In genomic region chr7:29555521-29555920, GRCm38 (mm10) we compare ENCODE assay signal across 23 mouse cellular contexts. TPM values are rescaled to one million over a fixed set of nuclear protein-coding genes. Genes with fewer than 3 reads are reported as not detected.
A peak's percentile ranks its signal among the peaks of the same experiment; 100 is the strongest.
DNase-seq lines count a peak whose midpoint lies in the region; ATAC-seq and TF ChIP-seq lines count a peak whose summit lies in the region.
"Had no signal": no experiment of that assay in that cellular context is flagged by ENCODE, and none has a peak within 500 bp of the region (broad histone marks: within the 10 kb centered on the region; RNA-seq: fewer than 3 reads in every experiment).

No protein-coding gene starts in this region.

- H3K9me3 ChIP-seq in kidney, embryonic 14.5 days (ENCODE audit: control insufficient read depth, low read length) = no peaks in the 10 kb centered on the region
- peaks cover 3% of the 10 kb centered on the region; the same call in 1 of the 2 replicates for H3K9me3 ChIP-seq in kidney, embryonic 16.5 days (ENCODE audit: low read length)
- H3K9me3 ChIP-seq in limb, embryonic 15.5 days = no peaks in the 10 kb centered on the region
- H3K9me3 ChIP-seq in intestine, embryonic 16.5 days (ENCODE audit: control insufficient read depth, low read length) = no peaks in the 10 kb centered on the region
- H3K9me3 ChIP-seq: embryonic facial prominence, embryonic 12.5 days; embryonic facial prominence, embryonic 15.5 days; G1E; hindbrain, embryonic 12.5 days; hindbrain, embryonic 15.5 days had no signal

- no peaks in the 10 kb centered on the region for H3K36me3 ChIP-seq in kidney, embryonic 14.5 days (ENCODE audit: control insufficient read depth, insufficient read depth, low read length)
- no peaks in the 10 kb centered on the region for H3K36me3 ChIP-seq in kidney, embryonic 16.5 days (ENCODE audit: insufficient read depth, low read length)
- no peaks in the 10 kb centered on the region for H3K36me3 ChIP-seq in testis, adult 2 months (ENCODE audit: control insufficient read depth, insufficient read depth, low read length)
- H3K36me3 ChIP-seq in limb, embryonic 15.5 days = no peaks in the 10 kb centered on the region
- no peaks in the 10 kb centered on the region for H3K36me3 ChIP-seq in intestine, embryonic 16.5 days (ENCODE audit: control insufficient read depth, insufficient read depth, low read length)
- H3K36me3 ChIP-seq: embryonic facial prominence, embryonic 12.5 days; embryonic facial prominence, embryonic 15.5 days; G1E; hindbrain, embryonic 12.5 days; hindbrain, embryonic 15.5 days had no signal

- peak; percentile 67; the same call in 1 of the 2 replicates for TF ChIP-seq POLR2A in testis, adult 2 months (IDR thresholded peaks at IDR 0.05; ENCODE audit: control insufficient read depth, low read depth, low read length)

- no peak overlapping the region for H3K9ac ChIP-seq in kidney, embryonic 14.5 days (ENCODE audit: low read depth, low read length)
- no peak overlapping the region for H3K9ac ChIP-seq in kidney, embryonic 16.5 days (replicated peaks; ENCODE audit: low read length)
- H3K9ac ChIP-seq in limb, embryonic 15.5 days = no peak overlapping the region
- H3K9ac ChIP-seq in intestine, embryonic 16.5 days (ENCODE audit: low read depth, low read length) = no peak overlapping the region
- H3K9ac ChIP-seq: embryonic facial prominence, embryonic 12.5 days; embryonic facial prominence, embryonic 15.5 days; forebrain, postnatal 0 days; hindbrain, embryonic 12.5 days; hindbrain, embryonic 15.5 days had no signal

- H3K4me2 ChIP-seq in kidney, embryonic 14.5 days (replicated peaks; ENCODE audit: low read depth, low read length) = no peak overlapping the region
- H3K4me2 ChIP-seq in kidney, embryonic 16.5 days (replicated peaks; ENCODE audit: low read depth, low read length) = no peak overlapping the region
- H3K4me2 ChIP-seq in limb, embryonic 15.5 days = 0 out of 2 replicates have a peak overlapping the region, but pooled peaks have one; percentile 12
- H3K4me2 ChIP-seq in intestine, embryonic 16.5 days (ENCODE audit: low read depth, low read length) = no peak overlapping the region
- H3K4me2 ChIP-seq: embryonic facial prominence, embryonic 12.5 days; embryonic facial prominence, embryonic 15.5 days; heart, embryonic 11.5 days; hindbrain, embryonic 12.5 days; hindbrain, embryonic 15.5 days had no signal

- DNase-seq in testis, postnatal 14 days (ENCODE audit: low spot score) = no peak
- no peak for DNase-seq in Muller cell, postnatal 12 days (ENCODE audit: inconsistent ontology term)
- DNase-seq: adrenal gland, postnatal 10 days; adrenal gland, postnatal 36 days; cerebellum, adult 2 months; cerebellum, adult 9-11 months; cerebellum, postnatal 25 days; forebrain, postnatal 0 days; gastrocnemius, adult 2 months; gastrocnemius, postnatal 14 days had no signal

- no peaks in the 10 kb centered on the region for H3K4me1 ChIP-seq in kidney, embryonic 14.5 days (ENCODE audit: control insufficient read depth, insufficient read depth, low read length)
- no peaks in the 10 kb centered on the region; the same call in 1 of the 2 replicates for H3K4me1 ChIP-seq in kidney, embryonic 16.5 days (ENCODE audit: insufficient read depth, low read length)
- H3K4me1 ChIP-seq in testis, adult 2 months (ENCODE audit: control insufficient read depth, insufficient read depth, low read length) = peaks cover 14% of the 10 kb centered on the region
- H3K4me1 ChIP-seq in limb, embryonic 15.5 days = peaks cover 18% of the 10 kb centered on the region
- no peaks in the 10 kb centered on the region for H3K4me1 ChIP-seq in intestine, embryonic 16.5 days (ENCODE audit: control insufficient read depth, insufficient read depth, low read length)
- H3K4me1 ChIP-seq: embryonic facial prominence, embryonic 12.5 days; hindbrain, embryonic 12.5 days; hindbrain, embryonic 15.5 days had no signal

- H3K27ac ChIP-seq in kidney, embryonic 14.5 days (ENCODE audit: low read depth, low read length) = no peak overlapping the region
- no peak overlapping the region for H3K27ac ChIP-seq in kidney, embryonic 16.5 days (ENCODE audit: low read length)
- peak overlapping the region; percentile 32; the same call in 1 of the 2 replicates for H3K27ac ChIP-seq in testis, adult 2 months (ENCODE audit: control insufficient read depth, insufficient read depth, low read depth, low read length)
- H3K27ac ChIP-seq in limb, embryonic 15.5 days = peak overlapping the region; percentile 38; the same call in 1 of the 2 replicates
- no peak overlapping the region for H3K27ac ChIP-seq in intestine, embryonic 16.5 days (ENCODE audit: low read length)
- H3K27ac ChIP-seq: embryonic facial prominence, embryonic 12.5 days; embryonic facial prominence, embryonic 15.5 days; gastrocnemius, adult 2 months; hindbrain, embryonic 12.5 days; hindbrain, embryonic 15.5 days had no signal

- TF ChIP-seq CTCF in testis, adult 2 months (IDR thresholded peaks at IDR 0.05; ENCODE audit: control insufficient read depth, insufficient read depth, insufficient replicate concordance, low read depth, low read length) = no peak

- ATAC-seq in kidney, embryonic 14.5 days (ENCODE audit: low FRiP score, low TSS enrichment) = 0 out of 2 replicates have a peak, but pooled peaks have one; percentile 46
- ATAC-seq in kidney, embryonic 16.5 days (ENCODE audit: low FRiP score, low TSS enrichment) = no peak
- ATAC-seq in limb, embryonic 15.5 days (ENCODE audit: insufficient number of reproducible peaks, low FRiP score, low TSS enrichment, low read depth) = no peak
- ATAC-seq in intestine, embryonic 16.5 days = no peak
- ATAC-seq: activated CD4-positive, CD25-positive, alpha-beta regulatory T cell, adult 4 months; forebrain, embryonic 14.5 days; forebrain, postnatal 0 days had no signal

- no peaks in the 10 kb centered on the region for H3K27me3 ChIP-seq in kidney, embryonic 14.5 days (ENCODE audit: control insufficient read depth, insufficient read depth, low read length)
- no peaks in the 10 kb centered on the region for H3K27me3 ChIP-seq in kidney, embryonic 16.5 days (ENCODE audit: insufficient read depth, low read length)
- H3K27me3 ChIP-seq in testis, adult 2 months (ENCODE audit: control insufficient read depth, insufficient read depth, low read length) = no peaks in the 10 kb centered on the region
- no peaks in the 10 kb centered on the region for H3K27me3 ChIP-seq in limb, embryonic 15.5 days
- H3K27me3 ChIP-seq in intestine, embryonic 16.5 days (replicated peaks; ENCODE audit: control insufficient read depth, insufficient read depth, low read length) = no peaks in the 10 kb centered on the region
- H3K27me3 ChIP-seq: embryonic facial prominence, embryonic 12.5 days; embryonic facial prominence, embryonic 15.5 days; hindbrain, embryonic 12.5 days; hindbrain, embryonic 15.5 days had no signal

- 44% methylated on average over 5 of the region's 5 CpGs for WGBS in kidney, embryonic 14.5 days
- WGBS in kidney, embryonic 16.5 days = 40% methylated on average over 5 of the region's 5 CpGs
- 50% methylated on average over 5 of the region's 5 CpGs for WGBS in limb, embryonic 15.5 days
- 67% methylated on average over 5 of the region's 5 CpGs for WGBS in intestine, embryonic 16.5 days

- H3K4me3 ChIP-seq in kidney, embryonic 14.5 days (ENCODE audit: low read length) = no peak overlapping the region
- H3K4me3 ChIP-seq in kidney, embryonic 16.5 days (ENCODE audit: low read length) = no peak overlapping the region
- H3K4me3 ChIP-seq in testis, adult 2 months (ENCODE audit: control insufficient read depth, low read depth, low read length) = peak overlapping the region; percentile 90
- no peak overlapping the region for H3K4me3 ChIP-seq in limb, embryonic 15.5 days
- no peak overlapping the region for H3K4me3 ChIP-seq in intestine, embryonic 16.5 days (ENCODE audit: low read length)
- H3K4me3 ChIP-seq: embryonic facial prominence, embryonic 12.5 days; embryonic facial prominence, embryonic 15.5 days; gastrocnemius, adult 2 months; hindbrain, embryonic 12.5 days; hindbrain, embryonic 15.5 days had no signal

RNA-seq across cellular contexts. Expression of gene Sipa1l3, which starts 37.1 kb away (rescaled TPM):
- polyA plus RNA-seq in kidney, embryonic 14.5 days (2014; fragmentation: Nextera tagmentation; extraction: Ambion mirVana) = 9.5 and 17.4 TPM in 2 replicates
- polyA plus RNA-seq in kidney, embryonic 16.5 days (2015; fragmentation: Nextera tagmentation; extraction: Ambion mirVana) = 15.3 and 15.8 TPM in 2 replicates
- polyA plus RNA-seq in testis, adult 2 months (2012; rRNA removed) = 68.0 and 71.5 TPM in 2 replicates
- 19.1 and 20.5 TPM in 2 replicates for polyA plus RNA-seq in limb, embryonic 15.5 days (2015; fragmentation: Nextera tagmentation; extraction: Ambion mirVana)
- 22.9 and 24.1 TPM in 2 replicates for polyA plus RNA-seq in intestine, embryonic 16.5 days (2015; fragmentation: Nextera tagmentation; extraction: Ambion mirVana)

Comparison
In these comparisons a context has a peak if more than half of its experiments do, and no peak if none do; other contexts are left out.
1. H3K27ac ChIP-seq: peak in testis, adult 2 months (single experiment) and limb, embryonic 15.5 days (single experiment); none in kidney, embryonic 14.5 days (single experiment), kidney, embryonic 16.5 days (single experiment) and intestine, embryonic 16.5 days (single experiment).